Mouse (Mus musculus): ENCODE measurements around the gene Wdhd1. TPM values are rescaled to one million over a fixed set of nuclear protein-coding genes. Genes with fewer than 3 reads are reported as not detected.

Wdhd1 gene
- total and polyA plus RNA-seq, 2 experiments from 2014 or later: 9.7 to 10.7 TPM

- Histone ChIP-seq H3K27me3 (ENCODE audit: insufficient read depth, low read length) (no peaks in the 10 kb centered on the region), H3K4me3 (ENCODE audit: low read length) (no peak overlapping the region), H3K36me3 (ENCODE audit: insufficient read depth, low read length) (no peaks in the 10 kb centered on the region), H3K4me1 (ENCODE audit: insufficient read depth, low read length) (no peaks in the 10 kb centered on the region), H3K27ac (no peak overlapping the region), H3K9me3 (ENCODE audit: low read length) (no peaks in the 10 kb centered on the region), H3K9ac (replicated peaks; ENCODE audit: low read length) (no peak overlapping the region), H3K4me2 (ENCODE audit: low read depth, low read length) (no peak overlapping the region)
- TF ChIP-seq CTCF (IDR thresholded peaks at IDR 0.05; ENCODE audit: low read depth): no peak
- ATAC-seq (no peak), DNase-seq (ENCODE audit: low spot score) (no peak)
- WGBS: 76% methylated on average over 10 of the region's 10 CpGs
Observed at GRCm38 (mm10) chr14:47224476-47225325, 52.0 kb downstream of the Wdhd1 start.

GRCm38 (mm10) chr14:47222631-47223450, 53.8 kb downstream of the Wdhd1 start:
- H3K9ac ChIP-seq (replicated peaks; ENCODE audit: low read length): no peak overlapping the region
- H3K27me3 ChIP-seq (ENCODE audit: insufficient read depth, low read length): no peaks in the 10 kb centered on the region
- H3K4me3 ChIP-seq (ENCODE audit: low read length): no peak overlapping the region
- no peak overlapping the region for H3K4me2 ChIP-seq (ENCODE audit: low read depth, low read length)
- ATAC-seq (no peak), DNase-seq (ENCODE audit: low spot score) (no peak)
- no peaks in the 10 kb centered on the region for H3K4me1 ChIP-seq (ENCODE audit: insufficient read depth, low read length)
- WGBS: 80% methylated on average over 11 of the region's 11 CpGs
- H3K36me3 ChIP-seq (ENCODE audit: insufficient read depth, low read length): no peaks in the 10 kb centered on the region
- H3K27ac ChIP-seq: no peak overlapping the region
- H3K9me3 ChIP-seq (ENCODE audit: low read length): no peaks in the 10 kb centered on the region
- no peak for TF ChIP-seq CTCF (IDR thresholded peaks at IDR 0.05; ENCODE audit: low read depth)

- H3K27ac ChIP-seq: no peak overlapping the region
- no peak overlapping the region for H3K9ac ChIP-seq (replicated peaks; ENCODE audit: low read length)
- H3K4me3 ChIP-seq (ENCODE audit: low read length): no peak overlapping the region
- ATAC-seq: no peak
- H3K9me3 ChIP-seq (ENCODE audit: low read length): no peaks in the 10 kb centered on the region
- H3K36me3 ChIP-seq (ENCODE audit: insufficient read depth, low read length): no peaks in the 10 kb centered on the region
- no peak for TF ChIP-seq CTCF (IDR thresholded peaks at IDR 0.05; ENCODE audit: low read depth)
- H3K4me1 ChIP-seq (ENCODE audit: insufficient read depth, low read length): no peaks in the 10 kb centered on the region
- no peaks in the 10 kb centered on the region for H3K27me3 ChIP-seq (ENCODE audit: insufficient read depth, low read length)
- no peak overlapping the region for H3K4me2 ChIP-seq (ENCODE audit: low read depth, low read length)
- DNase-seq (ENCODE audit: low spot score): no peak
- WGBS: 85% methylated on average over 11 of the region's 11 CpGs
Observed at GRCm38 (mm10) chr14:47221567-47221966, 55.1 kb downstream of the Wdhd1 start.

GRCm38 (mm10) chr14:47220231-47221025, 56.2 kb downstream of the Wdhd1 start:
- no peaks in the 10 kb centered on the region for H3K36me3 ChIP-seq (ENCODE audit: insufficient read depth, low read length)
- H3K9me3 ChIP-seq (ENCODE audit: low read length): no peaks in the 10 kb centered on the region
- DNase-seq (ENCODE audit: low spot score) (no peak), ATAC-seq (no peak)
- no peak for TF ChIP-seq CTCF (IDR thresholded peaks at IDR 0.05; ENCODE audit: low read depth)
- H3K4me1 ChIP-seq (ENCODE audit: insufficient read depth, low read length): no peaks in the 10 kb centered on the region
- H3K4me2 ChIP-seq (ENCODE audit: low read depth, low read length): no peak overlapping the region
- H3K27ac ChIP-seq: no peak overlapping the region
- H3K9ac ChIP-seq (replicated peaks; ENCODE audit: low read length): no peak overlapping the region
- 85% methylated on average over 8 of the region's 8 CpGs for whole genome bisulfite sequencing
- no peaks in the 10 kb centered on the region for H3K27me3 ChIP-seq (ENCODE audit: insufficient read depth, low read length)
- no peak overlapping the region for H3K4me3 ChIP-seq (ENCODE audit: low read length)

- no peak for DNase-seq (ENCODE audit: low spot score)
- no peak overlapping the region for H3K4me3 ChIP-seq (ENCODE audit: low read length)
- no peaks in the 10 kb centered on the region for H3K4me1 ChIP-seq (ENCODE audit: insufficient read depth, low read length)
- 77% methylated on average over 9 of the region's 9 CpGs for WGBS
- TF ChIP-seq CTCF (IDR thresholded peaks at IDR 0.05; ENCODE audit: low read depth): no peak
- no peak overlapping the region for H3K27ac ChIP-seq
- no peak overlapping the region for H3K4me2 ChIP-seq (ENCODE audit: low read depth, low read length)
- no peaks in the 10 kb centered on the region for H3K36me3 ChIP-seq (ENCODE audit: insufficient read depth, low read length)
- ATAC-seq: no peak
- H3K9ac ChIP-seq (replicated peaks; ENCODE audit: low read length): no peak overlapping the region
- no peaks in the 10 kb centered on the region for H3K27me3 ChIP-seq (ENCODE audit: insufficient read depth, low read length)
- H3K9me3 ChIP-seq (ENCODE audit: low read length): no peaks in the 10 kb centered on the region
Observed at GRCm38 (mm10) chr14:47218766-47219606, 57.7 kb downstream of the Wdhd1 start.

GRCm38 (mm10) chr14:47216541-47216940, 60.1 kb downstream of the Wdhd1 start:
- Histone ChIP-seq H3K36me3 (ENCODE audit: insufficient read depth, low read length) (no peaks in the 10 kb centered on the region), H3K4me3 (ENCODE audit: low read length) (no peak overlapping the region), H3K27me3 (ENCODE audit: insufficient read depth, low read length) (no peaks in the 10 kb centered on the region), H3K4me2 (ENCODE audit: low read depth, low read length) (no peak overlapping the region), H3K27ac (no peak overlapping the region), H3K9me3 (ENCODE audit: low read length) (no peaks in the 10 kb centered on the region), H3K9ac (replicated peaks; ENCODE audit: low read length) (no peak overlapping the region), H3K4me1 (ENCODE audit: insufficient read depth, low read length) (no peaks in the 10 kb centered on the region)
- TF ChIP-seq CTCF (IDR thresholded peaks at IDR 0.05; ENCODE audit: low read depth): no peak
- 88% methylated on average over 2 of the region's 2 CpGs for WGBS
- ATAC-seq: no peak
- no peak for DNase-seq (ENCODE audit: low spot score)

All from hindbrain, postnatal 0 days (tissue).